Mouse (Mus musculus) frontal cortex, postnatal 14 days (tissue): Measurements from ENCODE around the gene Ubash3b.

ENCODE experiments used
- DNase-seq, 2 experiments: peaks; one replicate each; pipeline ENCODE4 v3.0.0; 2022; ENCODE audit warnings: low spot score in 2 of 2

Ubash3b gene

DNA sequence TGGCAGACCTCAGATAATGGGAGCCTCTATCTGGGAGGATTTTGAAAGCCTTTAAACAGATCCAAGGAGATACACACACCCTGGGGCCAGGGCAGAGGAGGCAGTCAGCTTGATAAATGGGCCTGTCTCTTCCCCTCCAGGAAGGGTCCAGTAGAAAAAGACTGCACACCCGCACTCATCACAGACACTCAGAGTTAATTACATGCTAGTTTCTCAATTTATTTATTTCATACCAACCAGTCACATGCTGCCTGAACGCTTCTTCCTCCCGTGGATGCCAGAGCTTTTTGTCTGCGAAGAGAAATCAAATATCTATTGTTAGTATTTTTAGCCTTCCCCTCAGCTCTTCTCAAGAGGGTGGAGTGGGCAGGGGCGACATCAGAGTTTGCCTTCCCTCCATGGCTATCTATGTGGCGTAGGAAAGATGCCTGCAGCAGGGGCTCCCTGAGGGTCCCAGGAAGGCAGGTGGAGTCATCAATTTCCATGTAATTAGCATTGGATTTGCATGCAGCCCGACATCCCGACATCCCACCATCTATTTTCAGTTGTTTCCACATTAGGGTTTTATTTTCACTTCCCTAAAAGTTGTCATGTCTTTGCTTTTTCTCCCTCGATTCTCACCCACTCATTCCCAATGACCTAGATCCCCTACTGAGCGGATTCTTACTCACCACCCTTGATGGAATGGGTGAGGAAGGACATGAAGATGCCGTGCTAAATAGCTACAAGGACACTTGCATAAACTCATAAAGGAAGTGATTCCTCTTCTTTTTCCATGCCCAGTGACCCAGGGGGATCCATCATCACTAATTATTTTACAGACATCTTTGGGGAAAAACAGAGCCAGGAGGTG lies 110.2 kb downstream of the Ubash3b start:
- no peak for DNase-seq

DNA sequence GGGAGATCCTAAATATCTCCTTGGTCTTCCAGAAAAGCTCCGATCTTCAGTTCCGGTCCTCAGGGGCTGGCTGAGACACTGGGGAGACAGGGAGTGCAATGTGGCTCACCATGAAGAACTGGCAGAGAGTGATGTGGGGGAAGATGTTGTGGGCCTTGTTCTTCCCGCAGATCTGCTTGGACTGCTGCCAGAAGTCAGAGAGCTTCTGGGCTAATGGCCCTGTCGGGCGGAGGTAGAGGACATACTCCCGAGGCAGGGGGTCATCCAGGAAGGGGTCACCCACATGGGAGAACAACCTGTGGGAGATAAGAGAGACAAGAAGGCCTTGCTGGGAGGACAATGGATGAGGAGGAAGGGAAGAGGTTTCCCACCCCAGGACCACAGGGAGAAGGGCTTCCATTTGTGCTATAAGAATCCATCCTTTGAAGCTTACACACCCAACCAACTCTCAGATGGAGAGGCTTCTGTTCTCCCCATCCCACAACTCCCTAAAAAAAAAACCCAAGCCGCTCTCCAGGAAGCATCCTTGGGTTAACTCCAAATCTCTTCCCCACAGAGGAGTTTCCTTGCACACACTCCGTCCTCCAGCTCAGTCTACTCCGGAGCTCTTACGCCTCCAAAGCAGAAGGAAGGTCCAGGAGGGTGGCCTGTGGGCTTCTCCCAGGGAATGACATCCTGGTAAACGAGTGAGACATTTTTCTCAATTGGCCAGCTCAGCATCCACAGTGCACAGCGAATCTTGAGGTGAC lies 111.0 kb downstream of the Ubash3b start:
- DNase-seq, result no peak

DNA sequence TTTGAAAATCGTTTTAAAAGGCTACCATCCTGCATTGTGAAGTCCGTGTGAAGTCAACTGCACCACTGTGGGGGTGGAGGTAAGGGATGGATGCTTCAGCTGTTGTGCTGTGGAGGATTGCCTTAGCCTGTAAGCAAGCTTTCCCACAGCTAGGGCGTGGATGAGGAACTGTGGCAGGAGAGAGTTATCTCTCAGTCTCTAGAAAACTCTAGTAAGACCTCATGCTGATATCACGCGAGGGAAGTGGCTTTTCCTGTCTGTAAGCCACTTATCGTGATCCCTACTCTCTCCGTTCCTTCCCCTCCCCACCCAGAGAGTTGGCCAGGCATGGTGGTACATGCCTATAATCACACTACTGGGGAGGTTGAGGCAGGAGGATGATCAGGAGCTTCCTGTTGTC lies 112.2 kb downstream of the Ubash3b start:
- no peak for DNase-seq

GRCm38 (mm10) chr9:41048820-41049219 lies 112.7 kb downstream of the Ubash3b start:
- no peak for DNase-seq

DNA sequence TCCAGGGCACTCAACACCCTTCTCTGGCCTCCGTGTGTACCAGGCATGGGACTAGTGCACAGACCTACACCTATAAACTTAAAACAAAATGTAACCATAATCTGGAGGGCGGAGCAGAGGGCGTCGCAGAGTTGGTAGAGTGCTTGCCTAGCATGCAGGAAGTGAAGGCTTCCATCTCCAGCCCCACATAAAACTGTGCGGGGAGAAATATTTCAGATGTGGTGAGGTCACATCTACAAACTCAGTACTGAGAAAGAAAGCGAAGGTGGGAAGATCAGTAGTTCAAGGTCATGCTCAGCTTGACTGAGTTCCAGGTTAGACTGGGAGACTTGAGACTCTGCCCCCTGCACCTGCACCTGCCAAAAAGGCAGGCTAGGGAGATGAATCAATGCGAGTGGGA lies 113.3 kb downstream of the Ubash3b start:
- no peak for DNase-seq

GRCm38 (mm10) chr9:41047654-41048053 lies 113.8 kb downstream of the Ubash3b start:
- DNase-seq, result no peak

GRCm38 (mm10) chr9:41044626-41045025 lies 116.9 kb downstream of the Ubash3b start:
- DNase-seq, result peak; percentile 64 to 91

GRCm38 (mm10) chr9:41043641-41044040 lies 117.9 kb downstream of the Ubash3b start:
- no peak for DNase-seq

- no peak for DNase-seq
Observed at GRCm38 (mm10) chr9:41041404-41041803, 120.1 kb downstream of the Ubash3b start.

- DNase-seq, result no peak
Observed at GRCm38 (mm10) chr9:41038150-41038664, 123.3 kb downstream of the Ubash3b start.

DNA sequence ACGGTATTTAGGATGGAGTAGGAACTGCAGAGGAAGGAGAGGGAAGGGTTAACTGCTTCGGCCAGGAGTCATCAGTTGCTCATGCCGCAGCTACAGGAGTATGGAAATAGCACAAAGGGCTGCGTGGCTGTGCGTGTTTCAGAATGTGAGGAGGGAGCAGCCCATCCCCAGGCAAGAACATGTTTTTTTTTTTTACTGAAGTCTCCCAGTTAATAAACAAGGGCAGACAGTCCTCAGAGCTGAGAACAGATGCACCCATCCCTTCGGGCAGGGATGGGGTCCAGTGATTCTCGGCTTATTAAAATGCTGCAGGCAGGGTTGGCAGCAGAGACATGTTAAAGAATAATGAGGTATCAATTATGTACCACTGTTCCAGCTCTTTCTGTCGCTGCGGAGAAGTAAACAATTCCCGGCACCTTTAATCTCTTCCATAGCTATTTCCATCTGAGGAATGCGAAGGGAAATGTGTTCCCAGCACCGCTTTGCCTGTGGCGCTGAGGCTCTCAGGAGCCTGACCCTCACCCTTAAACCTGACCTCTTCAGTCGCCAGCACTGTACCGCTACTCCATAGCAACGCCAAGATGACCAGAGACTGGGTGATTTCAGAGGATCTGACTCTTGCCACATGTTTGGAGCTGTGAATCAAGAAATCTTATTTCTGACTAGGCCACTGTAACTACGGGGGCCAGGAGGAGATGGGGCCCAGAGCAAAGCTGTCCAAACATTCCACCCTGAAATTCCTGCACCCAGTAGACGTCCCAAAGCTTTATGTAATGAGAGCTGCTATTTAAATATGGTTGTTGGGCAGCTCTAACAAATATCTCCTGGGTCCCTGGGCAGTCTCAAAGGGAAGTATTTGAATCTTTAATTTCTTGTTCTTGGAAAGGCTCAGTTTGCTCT lies 129.7 kb downstream of the Ubash3b start:
- no peak for DNase-seq

- DNase-seq, result no peak
Observed at GRCm38 (mm10) chr9:41029827-41030226, 131.7 kb downstream of the Ubash3b start.

DNA sequence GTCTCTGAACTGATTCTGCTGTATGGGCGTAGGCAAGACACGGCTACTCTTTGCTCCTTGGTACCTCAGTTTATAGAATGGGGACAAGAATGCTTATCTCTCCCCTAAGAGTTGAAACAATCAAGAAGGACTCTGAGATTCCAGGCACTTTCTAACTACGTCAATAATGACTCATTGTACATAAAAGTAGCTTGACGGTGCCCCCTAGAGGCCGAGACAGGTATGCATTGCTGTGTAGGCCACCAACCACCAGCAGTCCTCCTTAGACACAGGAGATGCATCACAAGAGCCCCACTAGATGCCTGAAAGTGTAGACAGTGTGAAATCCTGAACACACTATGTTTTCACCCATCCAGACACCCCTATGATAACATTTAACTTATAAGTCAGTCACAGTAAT lies 133.0 kb downstream of the Ubash3b start:
- DNase-seq, result peak in 1 of 2 experiments; percentile 52

- no peak for DNase-seq
Observed at GRCm38 (mm10) chr9:41021690-41022089, 139.8 kb downstream of the Ubash3b start.

GRCm38 (mm10) chr9:41020486-41020885 lies 141.0 kb downstream of the Ubash3b start:
- DNase-seq, result no peak

GRCm38 (mm10) chr9:41014512-41014911 lies 147.0 kb downstream of the Ubash3b start:
- no peak for DNase-seq

- no peak for DNase-seq
Observed at GRCm38 (mm10) chr9:41012456-41012855, 149.0 kb downstream of the Ubash3b start.

GRCm38 (mm10) chr9:41011512-41012436 lies 149.7 kb downstream of the Ubash3b start:
- peak; percentile 38 to 39 for DNase-seq

- no peak for DNase-seq
Observed at GRCm38 (mm10) chr9:41007785-41008184, 153.7 kb downstream of the Ubash3b start.

DNA sequence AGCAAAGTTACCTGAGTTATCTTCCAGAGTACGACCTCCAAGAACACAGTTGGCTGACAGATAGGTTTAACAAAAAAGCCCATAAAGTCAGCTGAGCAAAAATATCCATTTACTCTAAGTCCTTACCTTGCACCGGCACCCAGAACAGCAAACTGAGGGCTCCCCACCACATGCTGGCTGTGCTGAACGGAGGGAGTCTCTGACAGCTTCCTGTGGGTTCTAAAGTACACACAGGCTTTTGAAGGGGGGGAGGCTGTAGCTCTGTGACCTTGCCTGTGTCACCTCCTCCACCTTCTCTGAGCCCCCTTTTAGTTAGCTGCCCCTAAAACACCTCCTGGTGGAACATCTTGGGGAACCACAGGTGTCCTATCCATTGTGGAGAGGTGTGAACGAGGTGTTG lies 157.1 kb downstream of the Ubash3b start, which contains the start of gene Crtam:
Gene Crtam, minus strand, starts transcription at position 214 of the 400 bp plus-strand sequence.
- no peak for DNase-seq
